Mouse (Mus musculus) C2C12 (cell line): Measurements from ENCODE around the gene Prss32.

Source experiments
- CTCF ChIP-seq: IDR thresholded peaks from one replicate; pipeline ENCODE4 v1.5.1; 2011; ENCODE audit not compliant: control insufficient read depth, insufficient read depth, insufficient read length
- MYOG ChIP-seq: IDR thresholded peaks from one replicate; pipeline ENCODE4 v1.6.1; 2011; ENCODE audit not compliant: control insufficient read depth, insufficient read length; ENCODE audit errors: extremely low read depth

- TF ChIP-seq CTCF (no peak), MYOG (no peak)
Observed at GRCm38 (mm10) chr17:23801627-23802026, 42.0 kb upstream of the Prss32 start.
